20 mouse cellular contexts compared by ENCODE assay signal in genomic region chr12:27391652-27392305, GRCm38 (mm10). TPM values are rescaled to one million over a fixed set of nuclear protein-coding genes. Genes with fewer than 3 reads are reported as not detected.
DNase-seq lines count a peak whose midpoint lies in the region; ATAC-seq and TF ChIP-seq lines count a peak whose summit lies in the region.
"Had no signal": no experiment of that assay in that cellular context is flagged by ENCODE, and none has a peak within 500 bp of the region (broad histone marks: within the 10 kb centered on the region; RNA-seq: fewer than 3 reads in every experiment).

No protein-coding gene starts in this region.

- no peak overlapping the region for H3K4me3 ChIP-seq in hindbrain, embryonic 10.5 days
- H3K4me3 ChIP-seq in hindbrain, embryonic 11.5 days (ENCODE audit: low read depth, low read length): no peak overlapping the region
- no peak overlapping the region for H3K4me3 ChIP-seq in midbrain, embryonic 10.5 days
- no peak overlapping the region for H3K4me3 ChIP-seq in midbrain, embryonic 15.5 days
- no peak overlapping the region for H3K4me3 ChIP-seq in embryonic facial prominence, embryonic 15.5 days (replicated peaks)
- no peak overlapping the region for H3K4me3 ChIP-seq in myocyte
- H3K4me3 ChIP-seq: heart, embryonic 13.5 days; stomach, embryonic 15.5 days had no signal

- DNase-seq in hindbrain, embryonic 10.5 days (ENCODE audit: low spot score): no peak
- DNase-seq in hindbrain, embryonic 11.5 days (ENCODE audit: low spot score): no peak
- no peak for DNase-seq in midbrain, embryonic 10.5 days (ENCODE audit: low spot score)
- no peak for DNase-seq in frontal cortex, postnatal 14 days (ENCODE audit: low spot score in 2 of 2)
- DNase-seq in adrenal gland, postnatal 10 days: no peak
- DNase-seq: adrenal gland, postnatal 36 days; cerebellum, postnatal 10 days; kidney, postnatal 14 days; right cerebral cortex, adult 18-20 months; thymus, postnatal 14 days had no signal

- no peak overlapping the region for H3ac ChIP-seq in myocyte (ENCODE audit: control insufficient read depth, insufficient read length)

- no peaks in the 10 kb centered on the region for H3K79me2 ChIP-seq in myocyte (ENCODE audit: control insufficient read depth, insufficient read depth)

- peak overlapping the region; percentile 23; the same call in 1 of the 2 replicates for H3K27ac ChIP-seq in hindbrain, embryonic 10.5 days
- H3K27ac ChIP-seq in hindbrain, embryonic 11.5 days (ENCODE audit: low read depth, low read length): no peak overlapping the region
- 0 out of 2 replicates have a peak overlapping the region, but pooled peaks have one; percentile 38 for H3K27ac ChIP-seq in midbrain, embryonic 10.5 days (replicated peaks)
- H3K27ac ChIP-seq in midbrain, embryonic 15.5 days: no peak overlapping the region
- no peak overlapping the region for H3K27ac ChIP-seq in embryonic facial prominence, embryonic 15.5 days (replicated peaks)
- H3K27ac ChIP-seq: heart, embryonic 13.5 days; liver, embryonic 14.5 days; stomach, embryonic 15.5 days had no signal

- H3K4me2 ChIP-seq in hindbrain, embryonic 11.5 days (replicated peaks; ENCODE audit: low read depth, low read length): no peak overlapping the region
- H3K4me2 ChIP-seq in midbrain, embryonic 15.5 days: no peak overlapping the region
- H3K4me2 ChIP-seq in embryonic facial prominence, embryonic 15.5 days (replicated peaks): no peak overlapping the region
- no peak overlapping the region for H3K4me2 ChIP-seq in myocyte (ENCODE audit: low read depth)
- H3K4me2 ChIP-seq: heart, embryonic 13.5 days; stomach, embryonic 15.5 days had no signal

- no peak for ATAC-seq in hindbrain, embryonic 11.5 days (ENCODE audit: low FRiP score)
- no peak for ATAC-seq in midbrain, embryonic 15.5 days (replicated peaks)
- ATAC-seq in embryonic facial prominence, embryonic 15.5 days (ENCODE audit: insufficient number of reproducible peaks, low FRiP score, low TSS enrichment, low read depth): peak; percentile 63; the same call in 1 of the 2 replicates
- ATAC-seq: inflammation-experienced regulatory T-cells, adult 6 months had no signal

- peaks cover 24% of the 10 kb centered on the region for H3K4me1 ChIP-seq in hindbrain, embryonic 10.5 days (replicated peaks)
- no peaks in the 10 kb centered on the region for H3K4me1 ChIP-seq in hindbrain, embryonic 11.5 days (replicated peaks; ENCODE audit: control insufficient read depth, insufficient read depth, low read length)
- peaks cover 28% of the 10 kb centered on the region for H3K4me1 ChIP-seq in midbrain, embryonic 10.5 days
- H3K4me1 ChIP-seq in midbrain, embryonic 15.5 days: no peaks in the 10 kb centered on the region
- H3K4me1 ChIP-seq in embryonic facial prominence, embryonic 15.5 days: peaks cover 11% of the 10 kb centered on the region

- H3K9me3 ChIP-seq in hindbrain, embryonic 10.5 days: no peaks in the 10 kb centered on the region
- no peaks in the 10 kb centered on the region for H3K9me3 ChIP-seq in hindbrain, embryonic 11.5 days (ENCODE audit: control insufficient read depth, low read length)
- no peaks in the 10 kb centered on the region for H3K9me3 ChIP-seq in midbrain, embryonic 10.5 days (replicated peaks)
- H3K9me3 ChIP-seq in midbrain, embryonic 15.5 days: no peaks in the 10 kb centered on the region
- no peaks in the 10 kb centered on the region for H3K9me3 ChIP-seq in embryonic facial prominence, embryonic 15.5 days (replicated peaks)
- H3K9me3 ChIP-seq: heart, embryonic 13.5 days; stomach, embryonic 15.5 days had no signal

- 61% methylated on average over 7 of the region's 7 CpGs for WGBS in hindbrain, embryonic 10.5 days
- 55% methylated on average over 7 of the region's 7 CpGs for WGBS in hindbrain, embryonic 11.5 days
- 58% methylated on average over 7 of the region's 7 CpGs for WGBS in midbrain, embryonic 10.5 days
- WGBS in midbrain, embryonic 15.5 days: 44% methylated on average over 7 of the region's 7 CpGs
- 25% methylated on average over 7 of the region's 7 CpGs for WGBS in embryonic facial prominence, embryonic 15.5 days

- no peak overlapping the region for H3K9ac ChIP-seq in hindbrain, embryonic 11.5 days (ENCODE audit: low read depth, low read length)
- H3K9ac ChIP-seq in midbrain, embryonic 15.5 days: no peak overlapping the region
- H3K9ac ChIP-seq in embryonic facial prominence, embryonic 15.5 days: no peak overlapping the region
- H3K9ac ChIP-seq: heart, embryonic 13.5 days; liver, embryonic 14.5 days; stomach, embryonic 15.5 days had no signal

- no peak for TF ChIP-seq POLR2A in myocyte (IDR thresholded peaks at IDR 0.05; ENCODE audit: insufficient read length, low read depth)

- no peaks in the 10 kb centered on the region for H3K36me3 ChIP-seq in hindbrain, embryonic 10.5 days
- H3K36me3 ChIP-seq in hindbrain, embryonic 11.5 days (ENCODE audit: control insufficient read depth, insufficient read depth, low read length): no peaks in the 10 kb centered on the region
- no peaks in the 10 kb centered on the region for H3K36me3 ChIP-seq in midbrain, embryonic 10.5 days
- H3K36me3 ChIP-seq in midbrain, embryonic 15.5 days (replicated peaks): no peaks in the 10 kb centered on the region
- no peaks in the 10 kb centered on the region for H3K36me3 ChIP-seq in embryonic facial prominence, embryonic 15.5 days
- H3K36me3 ChIP-seq in myocyte (ENCODE audit: control insufficient read depth, insufficient read depth): no peaks in the 10 kb centered on the region
- H3K36me3 ChIP-seq: G1E; heart, embryonic 13.5 days; stomach, embryonic 15.5 days had no signal

- H3K27me3 ChIP-seq in hindbrain, embryonic 10.5 days (ENCODE audit: insufficient read depth, poor library complexity, severe bottlenecking): no peaks in the 10 kb centered on the region
- H3K27me3 ChIP-seq in hindbrain, embryonic 11.5 days (ENCODE audit: control insufficient read depth, insufficient read depth, low read length): no peaks in the 10 kb centered on the region
- no peaks in the 10 kb centered on the region for H3K27me3 ChIP-seq in midbrain, embryonic 10.5 days (ENCODE audit: low read depth, poor library complexity, severe bottlenecking)
- no peaks in the 10 kb centered on the region for H3K27me3 ChIP-seq in midbrain, embryonic 15.5 days (replicated peaks)
- H3K27me3 ChIP-seq in embryonic facial prominence, embryonic 15.5 days: no peaks in the 10 kb centered on the region
- no peaks in the 10 kb centered on the region for H3K27me3 ChIP-seq in myocyte (ENCODE audit: control insufficient read depth, insufficient read depth, insufficient read length)
- H3K27me3 ChIP-seq: heart, embryonic 13.5 days; stomach, embryonic 15.5 days had no signal

TF ChIP-seq in myocyte, 11 proteins besides CTCF, POLR2A, EP300 and RAD21:
- TF ChIP-seq MAX (IDR thresholded peaks at IDR 0.05; ENCODE audit: low read depth) (no peak), MYOG (IDR thresholded peaks at IDR 0.05; ENCODE audit: control insufficient read depth in 1 of 3, insufficient read depth in 1 of 3, insufficient read length in 2 of 3, low read depth in 2 of 3) (no peak), USF1 (IDR thresholded peaks at IDR 0.05; ENCODE audit: low read depth) (no peak), CEBPB (IDR thresholded peaks at IDR 0.05; ENCODE audit: insufficient read depth, poor library complexity, severe bottlenecking) (0 out of 2 replicates have a peak, but pooled peaks have one; percentile 35), POLR2AphosphoS2 (IDR thresholded peaks at IDR 0.05; ENCODE audit: insufficient read length, low read depth) (no peak), SRF (IDR thresholded peaks at IDR 0.05; ENCODE audit: control insufficient read depth, insufficient read length, low read depth) (no peak)

RNA-seq across cellular contexts. Expression of gene Sox11, which starts 49.4 kb away (rescaled TPM):
- 295 and 388 TPM in 2 replicates for polyA plus RNA-seq in hindbrain, embryonic 10.5 days (2016; fragmentation: Nextera tagmentation; extraction: Ambion mirVana)
- polyA plus RNA-seq in hindbrain, embryonic 11.5 days (2014; fragmentation: Nextera tagmentation; extraction: Ambion mirVana): 728 and 786 TPM in 2 replicates
- 260 and 367 TPM in 2 replicates for polyA plus RNA-seq in midbrain, embryonic 10.5 days (2016; fragmentation: Nextera tagmentation; extraction: Ambion mirVana)
- 467 and 470 TPM in 2 replicates for polyA plus RNA-seq in midbrain, embryonic 15.5 days (2015; fragmentation: Nextera tagmentation; extraction: Ambion mirVana)
- 67.4 and 75.0 TPM in 2 replicates for polyA plus RNA-seq in embryonic facial prominence, embryonic 15.5 days (2015; fragmentation: Nextera tagmentation; extraction: Ambion mirVana)
- polyA plus RNA-seq in myocyte (2012; fragmentation: generic; extraction: Trizol): 11.3 TPM
- total RNA-seq in adrenal gland, postnatal 10 days (2021): 1 to 10 TPM; 1.4 to 1.9 TPM
- total RNA-seq: hematopoietic stem cell, adult 5-6 weeks; megakaryocyte-erythroid progenitor cell, adult 5-6 weeks had no signal
- polyA plus RNA-seq: G1E; inflammation-experienced regulatory T-cells, adult 6 months had no signal

Comparison
In these comparisons a context has a peak if more than half of its experiments do, and no peak if none do; other contexts are left out.
1. H3K27ac ChIP-seq: peak in hindbrain, embryonic 10.5 days (single experiment) and midbrain, embryonic 10.5 days (single experiment); none in hindbrain, embryonic 11.5 days (single experiment), midbrain, embryonic 15.5 days (single experiment) and embryonic facial prominence, embryonic 15.5 days (single experiment).